Mouse (Mus musculus): Measurements from ENCODE around the gene Dst.

Dst gene

GRCm38 (mm10) chr1:34236254-34236723 is 328.3 kb downstream of the Dst start:
- CTCF ChIA-PET = no interaction called here

- CTCF ChIA-PET = no interaction called here
These were observed 329.2 kb downstream of the Dst start for GRCm38 (mm10) chr1:34237211-34237610.

GRCm38 (mm10) chr1:34237689-34238091 is 329.7 kb downstream of the Dst start:
- CTCF ChIA-PET = no interaction called here

- CTCF ChIA-PET = no interaction called here
These were observed 330.2 kb downstream of the Dst start for GRCm38 (mm10) chr1:34238231-34238630.

- CTCF ChIA-PET = no interaction called here
These were observed 336.7 kb downstream of the Dst start for GRCm38 (mm10) chr1:34244678-34245077.

- CTCF ChIA-PET = no interaction called here
These were observed 338.1 kb downstream of the Dst start for GRCm38 (mm10) chr1:34245951-34246641.

- CTCF ChIA-PET = no interaction called here
These were observed 338.6 kb downstream of the Dst start for GRCm38 (mm10) chr1:34246642-34246987.

GRCm38 (mm10) chr1:34251137-34251536 is 343.1 kb downstream of the Dst start:
- CTCF ChIA-PET = no interaction called here

GRCm38 (mm10) chr1:34252267-34252666 is 344.2 kb downstream of the Dst start:
- CTCF ChIA-PET = no interaction called here

- CTCF ChIA-PET = no interaction called here
These were observed 345.9 kb downstream of the Dst start for GRCm38 (mm10) chr1:34253876-34254275.

- CTCF ChIA-PET = no interaction called here
These were observed 351.9 kb downstream of the Dst start for GRCm38 (mm10) chr1:34259898-34260297.

- CTCF ChIA-PET = interaction anchor here (0.5 kb wide), 1 partner anchor 173 kb away, joined by 5 read pairs; no protein-coding TSS in a partner anchor
These were observed 353.0 kb downstream of the Dst start for GRCm38 (mm10) chr1:34261011-34261410.

- CTCF ChIA-PET = no interaction called here
These were observed 360.5 kb downstream of the Dst start for GRCm38 (mm10) chr1:34268520-34268919.

GRCm38 (mm10) chr1:34269578-34269977 is 361.6 kb downstream of the Dst start:
- CTCF ChIA-PET = no interaction called here

- CTCF ChIA-PET = no interaction called here
These were observed 365.9 kb downstream of the Dst start for GRCm38 (mm10) chr1:34273922-34274321.

- CTCF ChIA-PET = no interaction called here
These were observed 367.8 kb downstream of the Dst start for GRCm38 (mm10) chr1:34275787-34276186.

GRCm38 (mm10) chr1:34276756-34277155 is 368.7 kb downstream of the Dst start:
- CTCF ChIA-PET = no interaction called here

- CTCF ChIA-PET = no interaction called here
These were observed 369.2 kb downstream of the Dst start for GRCm38 (mm10) chr1:34277259-34277658.

GRCm38 (mm10) chr1:34283502-34283901 is 375.5 kb downstream of the Dst start:
- CTCF ChIA-PET = no interaction called here

- CTCF ChIA-PET = no interaction called here
These were observed 377.0 kb downstream of the Dst start for GRCm38 (mm10) chr1:34284979-34285378.

- CTCF ChIA-PET = no interaction called here
These were observed 379.7 kb downstream of the Dst start for GRCm38 (mm10) chr1:34287731-34288130.

- CTCF ChIA-PET = interaction anchor here (0.7 kb wide), 1 partner anchor 7 kb away, joined by 3 read pairs; no protein-coding TSS in a partner anchor
These were observed 380.2 kb downstream of the Dst start for GRCm38 (mm10) chr1:34288181-34288580.

GRCm38 (mm10) chr1:34288721-34289471 is 380.9 kb downstream of the Dst start:
- CTCF ChIA-PET = interaction anchor here (0.7 kb wide), 1 partner anchor 8 kb away, joined by 3 read pairs; no protein-coding TSS in a partner anchor

- CTCF ChIA-PET = no interaction called here
These were observed 381.4 kb downstream of the Dst start for GRCm38 (mm10) chr1:34289472-34289748.

Data from spleen, embryonic (tissue).